Mouse (Mus musculus): ENCODE data around the gene Gm20388.

DNA sequence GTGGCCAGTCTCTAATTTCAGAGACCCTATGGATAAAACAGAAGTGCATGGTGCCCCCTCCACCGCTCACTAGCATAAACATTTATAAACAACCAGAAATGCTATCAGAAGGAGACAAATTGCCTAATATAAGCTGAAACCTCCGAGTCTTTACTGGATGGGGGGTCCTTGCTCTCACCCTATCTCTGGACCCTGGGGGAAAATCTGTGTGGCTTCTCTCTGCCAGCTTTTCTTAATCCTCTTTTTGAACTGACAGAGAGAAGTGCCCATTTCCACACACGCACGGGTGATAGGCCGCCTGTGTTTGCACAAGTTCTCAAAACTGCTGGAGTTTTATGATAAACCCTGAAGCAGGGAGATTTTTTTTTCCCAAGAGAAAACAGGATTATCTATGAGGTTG lies 3744.1 kb downstream of the Gm20388 start:
- TF ChIP-seq POLR2A (IDR thresholded peaks at IDR 0.05; ENCODE audit: extremely low read depth, insufficient read depth, low read length): no peak
- TF ChIP-seq CTCF (IDR thresholded peaks at IDR 0.05; ENCODE audit: extremely low read depth, insufficient read depth, low read length): no peak

Data from cortical plate, adult 2 months (tissue).